Mouse (Mus musculus) olfactory bulb, adult 2 months (tissue): ENCODE measurements at regions not wholly inside any gene's neighbourhood (a gene's known extent, or its start where the extent isn't known, plus 50 kb on each side); places are given as distances from the start of the nearest gene placed in this dataset.

Experiments used
- H3K27ac ChIP-seq: fragments of 200-500 bp; 2 replicates; pipeline ENCODE4 v1.5.1; 2012; ENCODE audit warnings: low read depth, low read length; ENCODE audit not compliant: insufficient read depth
- H3K4me1 ChIP-seq: fragments of 200-500 bp; 2 replicates; pipeline ENCODE4 v1.6.1; 2012; ENCODE audit warnings: low read length; ENCODE audit not compliant: control insufficient read depth, insufficient read depth
- H3K4me3 ChIP-seq: fragments of 200-500 bp; 2 replicates; pipeline ENCODE4 v1.5.1; 2012; ENCODE audit warnings: mild to moderate bottlenecking, low read depth, low read length, moderate library complexity; ENCODE audit not compliant: insufficient read depth
- CTCF ChIP-seq: fragments of 200-500 bp; IDR thresholded peaks from 2 replicates; pipeline ENCODE4 v1.5.1; 2012; ENCODE audit warnings: low read depth, mild to moderate bottlenecking, low read length, moderate library complexity; ENCODE audit not compliant: insufficient read depth
- POLR2A ChIP-seq: fragments of 200-500 bp; IDR thresholded peaks from 2 replicates; pipeline ENCODE4 v1.6.1; 2012; ENCODE audit warnings: mild to moderate bottlenecking, low read depth, low read length, moderate library complexity; ENCODE audit not compliant: insufficient read depth
- WGBS: fragments of 180-500 bp; shearing (Covaris S2); methylation state at CpG from one replicate; pipeline ENCODE4 v1.1.7; 2018; 5-methylcytosine and 5-hydroxymethylcytosine counted together

- WGBS = 83% methylated on average over 10 of the region's 10 CpGs
- H3K27ac ChIP-seq = no peak overlapping the region
- no peaks in the 10 kb centered on the region for H3K4me1 ChIP-seq
- TF ChIP-seq CTCF (no peak), POLR2A (no peak)
- H3K4me3 ChIP-seq = no peak overlapping the region
These were observed 340.4 kb upstream of the Adgrl2 start for GRCm38 (mm10) chr3:149330716-149331115.

- WGBS = 91% methylated on average over 10 of the region's 10 CpGs
- Histone ChIP-seq H3K4me3 (no peak overlapping the region), H3K4me1 (no peaks in the 10 kb centered on the region), H3K27ac (no peak overlapping the region)
- TF ChIP-seq POLR2A = no peak
- no peak for TF ChIP-seq CTCF
These were observed 339.7 kb upstream of the Adgrl2 start for GRCm38 (mm10) chr3:149330041-149330440.

- Histone ChIP-seq H3K4me1 (no peaks in the 10 kb centered on the region), H3K4me3 (no peak overlapping the region), H3K27ac (no peak overlapping the region)
- no peak for TF ChIP-seq POLR2A
- TF ChIP-seq CTCF = no peak
- 96% methylated on average over 6 of the region's 6 CpGs for WGBS
These were observed 339.3 kb upstream of the Adgrl2 start for GRCm38 (mm10) chr3:149329615-149330014.

GRCm38 (mm10) chr3:149326664-149327063 lies 336.3 kb upstream of the Adgrl2 start:
- no peak overlapping the region for H3K27ac ChIP-seq
- WGBS = 77% methylated on average over 5 of the region's 5 CpGs
- no peak for TF ChIP-seq POLR2A
- TF ChIP-seq CTCF = no peak
- no peak overlapping the region for H3K4me3 ChIP-seq
- no peaks in the 10 kb centered on the region for H3K4me1 ChIP-seq

- H3K4me3 ChIP-seq = no peak overlapping the region
- WGBS = 64% methylated on average over 2 of the region's 2 CpGs
- H3K27ac ChIP-seq = no peak overlapping the region
- TF ChIP-seq POLR2A (no peak), CTCF (no peak)
- H3K4me1 ChIP-seq = no peaks in the 10 kb centered on the region
These were observed 333.7 kb upstream of the Adgrl2 start for GRCm38 (mm10) chr3:149324088-149324487.

GRCm38 (mm10) chr3:149318728-149319127 lies 328.4 kb upstream of the Adgrl2 start:
- WGBS = 80% methylated on average over 9 of the region's 9 CpGs
- H3K4me1 ChIP-seq = no peaks in the 10 kb centered on the region
- H3K4me3 ChIP-seq = no peak overlapping the region
- H3K27ac ChIP-seq = no peak overlapping the region
- TF ChIP-seq POLR2A (no peak), CTCF (no peak)

GRCm38 (mm10) chr3:149314258-149314657 lies 323.9 kb upstream of the Adgrl2 start:
- H3K4me1 ChIP-seq = no peaks in the 10 kb centered on the region
- H3K27ac ChIP-seq = no peak overlapping the region
- TF ChIP-seq POLR2A (no peak), CTCF (no peak)
- 87% methylated on average over 4 of the region's 4 CpGs for WGBS
- H3K4me3 ChIP-seq = no peak overlapping the region

GRCm38 (mm10) chr3:149313217-149313616 lies 322.9 kb upstream of the Adgrl2 start:
- WGBS = 64% methylated on average over 6 of the region's 6 CpGs

GRCm38 (mm10) chr3:149311576-149311975 lies 321.2 kb upstream of the Adgrl2 start:
- TF ChIP-seq CTCF (no peak), POLR2A (no peak)
- Histone ChIP-seq H3K27ac (no peak overlapping the region), H3K4me3 (no peak overlapping the region), H3K4me1 (no peaks in the 10 kb centered on the region)
- 94% methylated on average over 8 of the region's 8 CpGs for WGBS

More at GRCm38 (mm10) chr3:149313217-149313616, 322.9 kb upstream of the Adgrl2 start:
- Histone ChIP-seq H3K27ac (no peak overlapping the region), H3K4me1 (no peaks in the 10 kb centered on the region), H3K4me3 (no peak overlapping the region)
- no peak for TF ChIP-seq POLR2A
- no peak for TF ChIP-seq CTCF

- TF ChIP-seq CTCF (no peak), POLR2A (no peak)
- WGBS = 82% methylated on average over 3 of the region's 3 CpGs
- H3K4me1 ChIP-seq = no peaks in the 10 kb centered on the region
- no peak overlapping the region for H3K27ac ChIP-seq
- H3K4me3 ChIP-seq = no peak overlapping the region
These were observed 316.4 kb upstream of the Adgrl2 start for GRCm38 (mm10) chr3:149306709-149307108.
